Mouse (Mus musculus) midbrain, embryonic 16.5 days (tissue): ENCODE data around the gene Srd5a3. TPM values are rescaled to one million over a fixed set of nuclear protein-coding genes. Genes with fewer than 3 reads are reported as not detected.

Experiments
- ATAC-seq: fragments of 200-750 bp; cut with Nextera tagmentation; 2 replicates; pipeline ENCODE4 v1.8.0; 2017; ENCODE audit warnings: moderate TSS enrichment
- H3K27ac ChIP-seq: fragments of 300-500 bp; sonication (generic); 2 replicates; pipeline ENCODE4 v1.5.1; 2014; ENCODE audit warnings: mild to moderate bottlenecking, low read length, mixed read lengths
- H3K27me3 ChIP-seq: fragments of 300-500 bp; sonication (generic); 2 replicates; pipeline ENCODE4 v1.6.1; 2014; ENCODE audit warnings: low read depth, low read length, mixed read lengths; ENCODE audit not compliant: control insufficient read depth, insufficient read depth
- H3K36me3 ChIP-seq: fragments of 300-500 bp; sonication (generic); 2 replicates; pipeline ENCODE4 v1.6.1; 2014; ENCODE audit warnings: mild to moderate bottlenecking, low read length, moderate library complexity, mixed read lengths; ENCODE audit not compliant: control insufficient read depth, insufficient read depth
- H3K4me1 ChIP-seq: fragments of 300-500 bp; sonication (generic); 2 replicates; pipeline ENCODE4 v1.6.1; 2014; ENCODE audit warnings: mild to moderate bottlenecking, low read length, mixed read lengths; ENCODE audit not compliant: control insufficient read depth, insufficient read depth
- H3K4me2 ChIP-seq: fragments of 300-500 bp; sonication (generic); 2 replicates; pipeline ENCODE4 v1.6.1; 2014; ENCODE audit warnings: mild to moderate bottlenecking, low read length, mixed read lengths
- H3K4me3 ChIP-seq: fragments of 300-500 bp; sonication (generic); 2 replicates; pipeline ENCODE4 v1.5.1; 2014; ENCODE audit warnings: low read depth, mild to moderate bottlenecking, low read length, moderate library complexity, mixed read lengths
- H3K9ac ChIP-seq: fragments of 300-500 bp; sonication (generic); 2 replicates; pipeline ENCODE4 v1.6.1; 2014; ENCODE audit warnings: low read depth, low read length, mixed read lengths
- H3K9me3 ChIP-seq: fragments of 300-500 bp; sonication (generic); replicated peaks from 2 replicates; pipeline ENCODE4 v1.6.1; 2014; ENCODE audit warnings: mild to moderate bottlenecking, low read length, mixed read lengths; ENCODE audit not compliant: control insufficient read depth, poor library complexity, severe bottlenecking
- WGBS: fragments of 180-500 bp; shearing (Covaris S2); extraction: QIAGEN DNeasy Blood & Tissue Kit; methylation state at CpG from one replicate; pipeline ENCODE4 v1.1.7; 2014; 5-methylcytosine and 5-hydroxymethylcytosine counted together
- polyA plus RNA-seq: library from polyadenylated mRNA; unstranded; fragments of >200 nt; fragmentation: Nextera tagmentation; extraction: Ambion mirVana; gene quantifications from 2 replicates; pipeline ENCODE4 v1.2.1, GENCODE M21; 2015

Gene Srd5a3
- polyA plus RNA-seq, 1 experiment from 2014 or later: 17.3 TPM

DNA sequence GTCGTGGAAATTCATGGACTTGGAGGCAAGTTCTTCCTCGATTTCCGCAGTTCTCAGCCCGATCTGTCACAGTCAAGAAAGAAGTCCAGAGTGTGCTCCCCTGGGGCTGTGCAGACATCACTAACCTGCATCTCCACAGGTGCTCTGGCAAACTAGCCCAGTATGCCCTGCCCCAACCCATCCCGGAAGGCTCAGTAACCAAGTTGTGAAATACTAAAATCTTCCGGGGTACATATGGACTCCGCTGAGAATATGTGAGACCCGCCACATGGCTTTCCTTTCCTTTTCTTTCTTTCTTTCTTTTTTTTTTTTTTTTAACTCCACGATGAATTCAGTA lies 627 bp downstream of the Srd5a3 start:
- 8% methylated on average over 9 of the region's 9 CpGs for WGBS
- no peaks in the 10 kb centered on the region for H3K9me3 ChIP-seq
- H3K9ac ChIP-seq: peak overlapping the region; percentile 83
- no peaks in the 10 kb centered on the region for H3K36me3 ChIP-seq
- H3K27me3 ChIP-seq: no peaks in the 10 kb centered on the region
- ATAC-seq: peak; percentile 73
- peak overlapping the region; percentile 58 for H3K4me3 ChIP-seq
- peak overlapping the region; percentile 82 for H3K27ac ChIP-seq
- peak overlapping the region; percentile 85 for H3K4me2 ChIP-seq
- H3K4me1 ChIP-seq: peaks cover 9% of the 10 kb centered on the region; the same call in 1 of the 2 replicates

GRCm38 (mm10) chr5:76143356-76143755 lies 3.3 kb downstream of the Srd5a3 start:
- Histone ChIP-seq H3K27ac (no peak overlapping the region), H3K4me1 (peaks cover 9% of the 10 kb centered on the region; the same call in 1 of the 2 replicates), H3K9ac (no peak overlapping the region), H3K9me3 (no peaks in the 10 kb centered on the region), H3K4me2 (no peak overlapping the region), H3K4me3 (no peak overlapping the region), H3K36me3 (no peaks in the 10 kb centered on the region), H3K27me3 (no peaks in the 10 kb centered on the region)
- no peak for ATAC-seq
- 93% methylated on average over 4 of the region's 4 CpGs for WGBS

GRCm38 (mm10) chr5:76146401-76146800 lies 6.3 kb downstream of the Srd5a3 start:
- WGBS: 88% methylated on average over 1 of the region's 1 CpGs
- H3K36me3 ChIP-seq: peaks cover 7% of the 10 kb centered on the region
- H3K4me1 ChIP-seq: no peaks in the 10 kb centered on the region
- no peaks in the 10 kb centered on the region for H3K9me3 ChIP-seq
- no peak overlapping the region for H3K27ac ChIP-seq
- H3K9ac ChIP-seq: no peak overlapping the region
- ATAC-seq: no peak
- no peak overlapping the region for H3K4me3 ChIP-seq
- no peak overlapping the region for H3K4me2 ChIP-seq
- no peaks in the 10 kb centered on the region for H3K27me3 ChIP-seq

DNA sequence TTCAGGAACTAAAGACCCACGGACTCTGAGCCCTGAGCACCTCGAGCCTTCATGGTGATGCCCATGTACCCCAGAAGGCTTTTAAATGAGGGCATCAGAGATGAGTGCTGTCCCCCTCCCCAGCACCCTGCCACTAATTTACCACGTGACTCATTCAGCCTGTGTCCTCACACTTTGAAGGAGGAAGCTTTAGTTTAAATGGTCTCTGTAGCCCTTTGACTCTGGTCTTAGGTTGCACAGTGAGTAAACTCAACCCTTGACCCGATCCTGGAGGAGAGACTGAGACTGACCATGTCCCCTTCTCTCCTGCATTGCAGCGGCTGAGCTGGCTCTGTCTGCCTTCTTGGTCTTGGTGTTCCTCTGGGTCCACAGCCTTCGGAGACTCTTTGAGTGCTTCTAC lies 9.4 kb downstream of the Srd5a3 start:
- H3K27me3 ChIP-seq: no peaks in the 10 kb centered on the region
- ATAC-seq: no peak
- WGBS: 93% methylated on average over 6 of the region's 6 CpGs
- H3K27ac ChIP-seq: no peak overlapping the region
- H3K36me3 ChIP-seq: peaks cover 7% of the 10 kb centered on the region
- H3K4me1 ChIP-seq: no peaks in the 10 kb centered on the region
- no peak overlapping the region for H3K4me2 ChIP-seq
- no peaks in the 10 kb centered on the region for H3K9me3 ChIP-seq
- no peak overlapping the region for H3K9ac ChIP-seq
- no peak overlapping the region for H3K4me3 ChIP-seq

DNA sequence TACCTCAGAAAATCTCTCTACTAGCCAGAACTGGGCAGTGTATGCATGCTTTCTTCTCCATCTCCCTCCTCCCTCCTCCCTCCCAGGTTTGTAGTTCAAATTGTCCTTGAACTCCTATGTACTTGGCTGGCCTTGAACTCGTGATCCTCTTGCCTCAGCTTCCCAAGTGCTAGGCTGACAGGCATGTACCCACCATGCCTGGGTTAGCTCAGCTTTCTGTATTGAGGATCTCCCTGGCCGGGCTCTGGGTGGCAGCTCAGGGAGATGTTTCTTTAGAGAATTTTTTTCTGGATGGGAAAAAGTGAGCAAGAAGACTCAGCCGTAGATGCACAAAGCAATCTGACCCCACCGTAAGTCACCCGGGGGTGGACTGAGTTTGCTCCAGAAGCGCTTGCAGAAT lies 12.9 kb downstream of the Srd5a3 start:
- ATAC-seq: no peak

DNA sequence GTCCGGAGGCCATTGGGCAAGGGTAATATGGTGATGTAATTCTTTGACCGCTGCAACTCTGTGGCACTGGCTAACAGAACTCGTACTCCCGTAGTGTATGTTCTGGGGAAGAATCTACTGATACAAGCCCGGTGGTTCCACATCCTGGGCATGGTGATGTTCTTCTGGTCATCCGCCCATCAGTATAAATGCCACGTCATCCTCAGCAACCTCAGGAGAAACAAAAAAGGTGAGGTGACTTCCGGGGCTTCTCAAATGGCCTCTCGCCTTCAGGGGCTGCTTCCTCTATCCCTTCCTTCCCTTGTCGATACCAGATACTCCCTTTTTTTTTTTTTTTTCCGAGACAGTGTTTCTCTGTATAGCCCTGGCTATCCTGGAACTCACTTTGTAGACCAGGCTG lies 13.4 kb downstream of the Srd5a3 start:
- Histone ChIP-seq H3K9me3 (no peaks in the 10 kb centered on the region), H3K9ac (no peak overlapping the region), H3K4me2 (no peak overlapping the region), H3K27ac (no peak overlapping the region), H3K4me3 (no peak overlapping the region), H3K4me1 (no peaks in the 10 kb centered on the region), H3K36me3 (peaks cover 7% of the 10 kb centered on the region), H3K27me3 (no peaks in the 10 kb centered on the region)
- 94% methylated on average over 11 of the region's 11 CpGs for WGBS
- ATAC-seq: no peak

More for the DNA sequence above, 12.9 kb downstream of the Srd5a3 start:
- Histone ChIP-seq H3K4me2 (no peak overlapping the region), H3K27ac (no peak overlapping the region), H3K36me3 (peaks cover 7% of the 10 kb centered on the region), H3K4me3 (no peak overlapping the region), H3K4me1 (no peaks in the 10 kb centered on the region), H3K27me3 (no peaks in the 10 kb centered on the region), H3K9me3 (no peaks in the 10 kb centered on the region), H3K9ac (no peak overlapping the region)
- WGBS: 93% methylated on average over 6 of the region's 6 CpGs

GRCm38 (mm10) chr5:76154434-76155165 lies 14.5 kb downstream of the Srd5a3 start:
- no peak overlapping the region for H3K9ac ChIP-seq
- H3K27ac ChIP-seq: no peak overlapping the region
- peaks cover 7% of the 10 kb centered on the region for H3K36me3 ChIP-seq
- H3K4me3 ChIP-seq: no peak overlapping the region
- no peaks in the 10 kb centered on the region for H3K4me1 ChIP-seq
- H3K9me3 ChIP-seq: no peaks in the 10 kb centered on the region
- no peak for ATAC-seq
- H3K27me3 ChIP-seq: no peaks in the 10 kb centered on the region
- 95% methylated on average over 21 of the region's 21 CpGs for WGBS
- no peak overlapping the region for H3K4me2 ChIP-seq

DNA sequence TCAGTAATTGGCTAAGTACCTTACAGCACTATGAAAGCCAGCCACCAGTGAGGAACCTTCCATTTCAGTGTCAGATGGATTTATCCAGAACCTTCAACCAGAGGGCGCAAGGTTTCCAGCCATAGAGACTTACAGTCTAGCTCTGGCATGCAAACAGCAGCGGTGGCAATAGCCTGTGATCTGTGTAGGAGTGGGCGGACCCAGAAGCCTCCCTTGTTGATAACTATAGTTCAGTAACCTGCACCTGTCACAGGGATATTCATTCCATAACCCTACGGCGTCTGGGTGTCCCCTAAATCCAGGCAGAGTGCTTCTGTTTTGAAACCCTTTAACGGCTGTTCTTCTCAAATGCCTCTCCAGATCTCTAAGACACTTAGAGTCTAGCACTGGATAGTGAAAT lies 19.5 kb downstream of the Srd5a3 start:
- Histone ChIP-seq H3K27ac (no peak overlapping the region), H3K4me2 (no peak overlapping the region), H3K36me3 (no peaks in the 10 kb centered on the region), H3K4me3 (no peak overlapping the region), H3K9me3 (no peaks in the 10 kb centered on the region), H3K9ac (no peak overlapping the region), H3K27me3 (no peaks in the 10 kb centered on the region), H3K4me1 (no peaks in the 10 kb centered on the region)
- ATAC-seq: no peak
- WGBS: 84% methylated on average over 6 of the region's 6 CpGs

- Histone ChIP-seq H3K4me3 (no peak overlapping the region), H3K27me3 (no peaks in the 10 kb centered on the region), H3K36me3 (no peaks in the 10 kb centered on the region), H3K4me2 (no peak overlapping the region), H3K27ac (no peak overlapping the region), H3K9me3 (no peaks in the 10 kb centered on the region), H3K4me1 (no peaks in the 10 kb centered on the region), H3K9ac (no peak overlapping the region)
- no peak for ATAC-seq
- WGBS: 80% methylated on average over 3 of the region's 3 CpGs
Observed at GRCm38 (mm10) chr5:76160086-76160485, 20.0 kb downstream of the Srd5a3 start.
